Mouse (Mus musculus): ENCODE measurements at regions not wholly inside any gene's neighbourhood (a gene's known extent, or its start where the extent isn't known, plus 50 kb on each side); places are given as distances from the start of the nearest gene placed in this dataset.

DNA sequence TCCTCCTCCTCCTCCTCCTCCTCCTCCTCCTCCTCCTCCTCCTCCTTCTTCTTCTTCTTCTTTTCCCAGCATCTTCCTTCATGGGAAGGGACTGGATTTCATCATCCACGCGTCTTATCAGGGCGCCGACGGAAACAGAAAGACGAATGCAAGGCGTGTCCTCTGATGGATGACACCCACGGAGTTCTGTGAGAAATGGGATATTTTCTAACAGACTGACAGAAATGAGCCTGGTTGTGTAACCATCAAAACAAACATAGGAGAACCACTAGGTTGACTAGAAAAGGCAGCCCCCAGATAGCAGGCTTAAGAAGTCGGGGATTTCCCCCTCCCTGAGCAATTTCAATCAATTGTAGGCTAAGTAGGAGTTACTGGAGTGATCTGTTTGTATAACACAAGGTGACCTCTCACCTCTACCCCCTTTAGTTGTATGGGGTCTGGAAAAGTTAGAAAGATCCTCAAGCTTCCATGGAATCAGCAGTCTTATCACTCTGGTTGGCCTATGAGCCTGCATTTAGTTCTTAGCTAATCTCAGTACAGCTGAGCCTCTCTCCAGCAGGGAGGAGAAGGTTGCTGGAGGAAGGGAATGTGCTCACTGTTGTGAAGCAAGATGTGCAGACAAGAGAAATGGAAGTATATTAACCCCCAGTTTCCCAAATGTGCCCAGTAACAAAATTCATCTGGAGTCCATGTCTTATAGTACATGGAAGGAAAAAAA lies 260.0 kb upstream of the Lyplal1 start:
- peak; percentile 28 to 63 for DNase-seq

DNA sequence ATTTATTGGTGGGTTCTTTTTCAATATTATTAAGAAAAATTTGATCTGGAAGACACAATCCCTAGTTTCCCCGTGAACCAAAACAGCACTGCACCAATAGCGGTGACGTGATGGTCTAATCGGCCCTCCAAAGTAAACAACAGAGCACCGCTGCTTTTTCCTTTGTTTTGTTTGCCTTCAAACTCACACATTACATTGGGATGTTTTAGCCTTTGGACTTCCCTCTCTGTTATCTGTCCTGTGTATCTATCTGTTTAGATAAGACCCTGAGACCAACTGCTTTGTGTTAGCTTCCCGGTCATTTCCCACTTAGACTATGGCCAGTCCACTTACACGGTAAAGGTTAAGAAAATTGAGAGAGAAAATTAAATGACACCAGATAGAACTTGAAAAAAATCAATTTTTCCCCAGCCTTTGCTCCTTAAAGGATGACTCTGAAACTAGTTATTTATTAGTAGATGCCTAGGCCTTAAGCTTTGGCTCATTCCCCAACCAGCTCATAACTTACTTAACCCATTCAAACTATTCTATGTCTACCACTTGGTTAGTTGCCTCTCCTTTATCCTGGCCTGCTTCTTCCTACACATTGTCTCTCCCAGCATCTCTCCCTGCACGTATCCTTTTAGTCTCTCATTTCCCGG lies 257.0 kb upstream of the Lyplal1 start:
- no peak for DNase-seq

DNA sequence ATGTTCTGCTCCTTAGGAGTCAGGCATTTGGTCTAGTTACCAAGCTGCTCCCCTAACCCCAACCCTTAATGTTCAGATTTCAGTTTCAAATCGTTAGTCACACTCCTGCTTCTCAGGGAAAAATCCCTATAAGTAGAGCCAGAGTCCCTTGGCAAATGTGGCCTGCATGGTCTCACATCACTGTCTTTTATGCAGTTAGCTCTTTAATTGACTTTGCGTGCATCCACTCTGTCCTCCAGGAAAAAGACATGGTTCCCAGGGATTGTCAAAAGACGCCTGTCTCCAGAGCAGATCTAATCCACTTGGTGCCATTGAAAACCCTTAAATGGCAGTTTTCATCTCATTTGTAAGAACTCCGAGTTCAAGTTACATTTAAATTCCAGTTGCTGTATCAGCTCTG lies 256.3 kb upstream of the Lyplal1 start:
- no peak for DNase-seq

- no peak for DNase-seq
These were observed 255.8 kb upstream of the Lyplal1 start for GRCm38 (mm10) chr1:186372770-186373353.

DNA sequence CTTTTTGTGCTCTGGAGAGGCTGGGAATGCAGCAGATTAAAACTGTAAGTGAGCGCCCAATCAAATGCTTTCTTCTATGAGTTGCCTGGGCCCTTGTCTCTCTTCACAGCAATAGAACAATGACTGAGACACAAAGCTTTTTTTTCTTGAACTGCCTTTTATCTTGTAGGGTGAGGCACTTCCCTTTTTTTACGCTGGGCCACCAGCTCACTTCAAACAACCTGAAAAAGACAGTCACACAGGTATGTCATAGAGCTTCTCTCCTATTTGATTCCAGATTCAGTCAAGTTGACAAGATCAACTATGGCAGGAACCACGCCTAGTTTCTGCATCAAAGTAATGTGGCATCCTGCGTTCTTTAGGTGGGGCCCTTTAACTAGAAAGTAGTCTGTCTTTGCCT lies 246.2 kb upstream of the Lyplal1 start:
- no peak for DNase-seq

DNA sequence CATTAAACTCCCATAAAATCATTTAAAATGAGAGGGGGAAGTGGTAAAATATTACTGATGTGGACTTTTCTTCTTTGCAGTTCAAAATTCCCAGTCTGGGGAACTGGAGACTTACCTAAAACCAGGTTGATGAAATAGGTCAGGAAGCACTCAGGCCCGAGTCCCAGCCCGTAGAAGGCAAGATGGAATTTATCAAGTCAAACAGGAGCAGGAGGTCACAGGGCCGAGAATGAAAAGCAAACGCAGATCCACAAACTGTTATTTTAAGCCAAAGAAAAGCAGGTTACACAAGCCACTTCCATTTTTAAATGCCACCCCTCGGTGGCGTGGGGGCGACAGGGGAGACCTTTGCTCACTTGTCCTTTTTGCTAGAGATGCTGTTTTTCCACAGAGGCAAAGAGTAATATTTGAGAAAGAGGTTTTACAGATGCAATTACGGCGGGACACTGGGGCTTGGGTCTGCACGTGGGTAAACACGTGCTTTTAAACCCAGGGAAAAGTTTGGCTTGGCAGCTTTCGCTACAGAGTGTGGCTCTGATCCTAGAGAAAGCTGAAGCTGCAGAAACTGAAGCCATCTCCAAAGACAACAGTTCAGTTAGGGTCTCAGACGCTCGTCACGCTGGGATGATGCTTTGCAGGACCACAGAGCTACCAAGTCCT lies 241.0 kb upstream of the Lyplal1 start:
- peak; percentile 66 to 80 for DNase-seq

GRCm38 (mm10) chr1:186354742-186355141 lies 237.6 kb upstream of the Lyplal1 start:
- no peak for DNase-seq

DNA sequence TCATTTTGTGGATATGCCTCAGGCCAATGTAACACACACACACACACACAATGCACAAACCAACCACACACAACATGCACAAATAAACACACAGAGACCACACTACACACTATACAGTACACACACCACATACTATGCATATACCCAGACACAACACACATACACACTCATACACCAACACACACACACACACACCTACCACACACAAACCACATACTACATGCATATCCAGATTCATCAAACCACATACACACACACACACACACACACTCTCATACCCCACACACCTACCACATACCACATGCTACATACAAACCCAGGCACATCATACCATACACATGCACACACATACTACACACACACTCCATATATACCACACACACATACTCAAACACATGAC lies 237.0 kb upstream of the Lyplal1 start:
- no peak for DNase-seq

- DNase-seq = no peak
These were observed 233.3 kb upstream of the Lyplal1 start for GRCm38 (mm10) chr1:186350381-186350780.

DNA sequence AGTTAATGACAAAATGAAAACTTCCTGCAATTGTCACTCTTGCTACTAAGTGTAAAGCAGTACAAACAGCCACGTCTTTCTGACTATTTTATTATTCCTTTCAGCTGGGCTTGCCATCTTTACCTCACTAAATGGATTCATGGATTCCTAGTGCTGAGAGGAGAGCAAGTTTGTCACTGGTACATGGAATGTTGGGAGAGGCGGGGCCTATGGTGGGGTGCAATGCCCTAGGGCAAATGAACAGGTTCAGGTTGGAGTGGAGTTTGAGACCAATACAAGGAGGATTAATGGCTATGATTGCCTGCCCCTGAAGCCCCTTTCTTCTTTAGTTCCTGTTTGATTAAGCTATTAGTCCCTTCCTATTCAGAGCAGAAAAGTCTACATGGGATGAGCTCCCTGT lies 232.9 kb upstream of the Lyplal1 start:
- no peak for DNase-seq

DNA sequence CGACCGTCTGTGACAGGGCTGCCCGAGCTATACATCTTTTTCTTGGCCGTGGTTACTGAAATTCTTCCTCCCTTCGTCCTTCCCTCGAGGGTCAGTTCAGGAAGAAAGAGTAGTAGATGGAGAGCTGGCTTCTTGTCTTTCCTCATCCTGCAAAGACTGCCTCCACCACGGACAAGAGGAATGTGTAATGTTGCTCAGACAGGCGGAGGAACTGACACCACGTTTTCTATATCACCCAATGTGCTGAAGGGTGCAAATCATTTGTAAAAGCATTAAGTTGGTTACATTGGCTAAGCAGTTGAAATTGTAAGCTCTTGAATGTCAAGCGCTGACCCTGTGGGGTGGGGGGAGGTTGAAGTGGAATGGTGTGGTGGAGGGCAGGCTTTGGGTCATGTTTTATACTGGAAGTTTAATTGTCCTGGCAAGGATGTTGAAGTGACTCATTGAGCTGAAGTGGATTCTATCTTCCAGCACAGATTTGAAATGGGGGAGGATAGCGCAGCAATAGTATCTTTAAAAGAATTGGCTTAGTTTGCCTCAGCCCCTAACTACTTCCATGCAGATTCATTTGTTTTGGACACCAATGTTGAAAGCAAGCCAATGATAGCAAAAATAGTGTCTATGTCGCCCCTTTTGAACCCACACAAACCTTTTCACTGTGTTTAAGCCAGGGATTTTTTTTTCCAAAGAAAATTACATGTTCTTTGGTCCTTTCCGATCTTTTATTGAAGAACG lies 230.5 kb upstream of the Lyplal1 start:
- DNase-seq = peak; percentile 29 to 46

DNA sequence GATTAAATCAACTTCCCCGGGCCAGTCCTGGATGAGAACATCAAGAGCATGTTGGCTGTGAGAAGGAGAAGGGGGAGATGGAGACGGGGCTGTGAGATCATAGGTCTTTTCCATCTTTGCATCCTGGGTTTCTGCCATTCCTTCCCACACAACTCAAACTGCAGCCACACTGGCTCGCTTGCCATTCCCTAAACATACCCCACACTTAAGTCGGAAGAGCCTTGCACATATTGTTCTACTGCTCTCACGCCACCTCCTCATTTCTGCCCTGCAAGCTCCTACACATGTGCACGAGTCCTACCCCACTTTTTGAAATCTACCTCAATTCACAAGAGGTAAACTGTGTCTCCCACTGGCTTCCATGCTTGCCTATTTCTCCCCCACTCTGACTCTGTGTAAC lies 228.3 kb upstream of the Lyplal1 start:
- DNase-seq = no peak

DNA sequence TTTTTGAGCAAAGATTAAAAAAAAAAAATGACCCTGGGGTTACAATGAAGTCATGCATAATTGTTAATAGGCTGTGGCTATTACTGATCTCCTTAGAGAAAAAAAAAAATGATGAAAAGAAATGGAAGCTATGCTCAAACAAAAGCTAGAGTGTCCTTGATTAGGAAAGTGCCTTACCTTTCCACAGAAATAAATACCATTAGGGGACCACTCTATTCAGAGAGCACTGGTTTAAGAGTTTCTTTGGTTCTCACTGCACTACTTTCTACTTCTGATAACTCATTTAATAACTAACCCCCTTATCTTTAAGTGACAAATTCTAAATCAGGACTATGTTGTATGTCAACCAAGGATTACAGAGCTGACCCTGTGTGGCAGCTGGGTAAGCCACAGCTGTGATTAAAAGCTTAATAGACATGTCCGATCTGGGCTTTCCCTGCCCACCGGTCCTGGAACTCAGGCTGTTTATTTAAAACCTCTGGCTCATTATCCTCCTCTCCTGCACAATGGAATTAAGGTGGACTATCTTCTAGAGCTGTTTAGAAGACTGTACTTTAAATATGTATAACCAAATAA lies 225.9 kb upstream of the Lyplal1 start:
- DNase-seq = no peak

- DNase-seq = no peak
These were observed 225.3 kb upstream of the Lyplal1 start for GRCm38 (mm10) chr1:186342391-186342790.

DNA sequence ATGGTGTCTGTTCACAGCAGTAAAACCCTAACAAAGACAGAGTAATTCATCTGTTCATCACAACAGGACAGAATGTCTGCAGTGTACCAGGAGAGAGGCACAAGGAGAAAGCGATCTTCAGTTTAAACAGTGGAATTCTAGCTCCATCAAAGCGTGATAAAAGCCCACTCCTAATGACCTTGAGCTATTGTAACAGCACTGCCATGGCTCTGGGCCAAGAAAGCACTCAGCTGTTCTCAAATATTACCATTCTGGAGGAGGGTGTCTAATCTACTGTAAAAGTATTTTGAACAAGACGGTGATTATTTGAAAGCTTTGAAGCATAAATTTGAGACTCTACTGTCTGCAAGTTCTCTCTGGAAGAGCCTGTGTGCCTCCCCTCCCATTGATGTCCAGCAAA lies 224.8 kb upstream of the Lyplal1 start:
- no peak for DNase-seq

GRCm38 (mm10) chr1:186340701-186341100 lies 223.6 kb upstream of the Lyplal1 start:
- no peak for DNase-seq

- no peak for DNase-seq
These were observed 200.2 kb upstream of the Lyplal1 start for GRCm38 (mm10) chr1:186317285-186317684.

DNA sequence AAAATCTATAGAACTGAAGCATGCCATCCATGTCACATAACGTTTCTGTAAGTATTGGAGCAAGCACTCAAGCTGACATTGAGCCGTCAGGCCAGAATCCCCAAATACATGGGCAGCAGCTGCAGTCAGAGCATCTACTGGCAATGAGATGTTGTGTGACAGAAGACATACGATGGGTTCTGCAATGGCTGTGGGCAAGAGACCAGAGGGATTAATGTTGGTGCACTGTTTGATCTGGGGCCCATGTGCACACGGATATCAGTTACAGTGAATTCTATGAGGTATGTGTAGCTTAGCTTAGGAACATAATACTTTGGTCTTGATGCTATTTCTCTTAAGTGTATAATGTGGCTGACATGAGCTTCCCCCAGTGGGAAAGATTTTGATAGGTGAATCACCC lies 197.1 kb upstream of the Lyplal1 start:
- no peak for DNase-seq

DNA sequence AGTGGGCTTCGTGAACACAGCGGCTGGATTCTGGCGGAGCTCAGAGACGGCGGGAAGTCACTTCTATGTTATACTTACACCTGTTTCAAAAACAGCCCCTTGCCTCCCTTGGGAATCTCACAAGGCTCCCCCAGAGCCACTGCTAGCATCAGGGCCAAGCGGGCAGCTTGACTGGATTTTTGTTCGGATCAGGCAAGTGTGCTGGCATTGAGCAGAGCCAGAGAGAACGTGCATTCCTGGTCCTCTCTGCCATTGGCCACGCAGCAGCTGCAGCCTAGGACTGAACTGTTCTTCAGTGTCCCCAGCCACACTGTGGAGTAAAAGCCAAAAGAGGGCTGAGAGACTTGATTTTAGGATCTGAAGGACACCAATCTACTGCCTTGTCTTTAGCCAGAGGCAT lies 195.6 kb upstream of the Lyplal1 start:
- peak in 1 of 2 experiments; percentile 11 for DNase-seq

GRCm38 (mm10) chr1:186312008-186312407 lies 194.9 kb upstream of the Lyplal1 start:
- DNase-seq = peak; percentile 24 to 26

GRCm38 (mm10) chr1:186307627-186308026 lies 190.5 kb upstream of the Lyplal1 start:
- DNase-seq = no peak

GRCm38 (mm10) chr1:186297464-186297863 lies 180.4 kb upstream of the Lyplal1 start:
- DNase-seq = no peak

Data from heart, adult 18-20 months (tissue).